Mouse (Mus musculus) bone marrow macrophage, adult 2 months (primary cell): ENCODE measurements around the gene Surf6. TPM values are rescaled to one million over a fixed set of nuclear protein-coding genes. Genes with fewer than 3 reads are reported as not detected.

ENCODE experiments used
- H3K27ac ChIP-seq: 2 replicates; pipeline ENCODE4 v1.5.1; 2012; ENCODE audit warnings: low read depth, low read length; ENCODE audit not compliant: insufficient read depth
- H3K4me1 ChIP-seq: 2 replicates; pipeline ENCODE4 v1.6.1; 2012; ENCODE audit warnings: low read length; ENCODE audit not compliant: control insufficient read depth, insufficient read depth
- H3K4me3 ChIP-seq: 2 replicates; pipeline ENCODE4 v1.5.1; 2012; ENCODE audit warnings: mild to moderate bottlenecking, low read length, moderate library complexity; ENCODE audit not compliant: insufficient read depth
- CTCF ChIP-seq: IDR thresholded peaks from 2 replicates; pipeline ENCODE4 v1.5.1; 2012; ENCODE audit warnings: low read depth, mild to moderate bottlenecking, low read length, moderate library complexity
- POLR2A ChIP-seq: IDR thresholded peaks from 2 replicates; pipeline ENCODE4 v1.6.1; 2012; ENCODE audit warnings: mild to moderate bottlenecking, low read depth, low read length, borderline replicate concordance
- polyA plus RNA-seq: library from polyadenylated mRNA; stranded (reverse); fragments of >200 nt; gene quantifications from 2 replicates; pipeline ENCODE4 v1.2.4, GENCODE M21; 2012; ENCODE audit not compliant: missing spikeins, insufficient read depth, insufficient read length

Surf6 gene
- polyA plus RNA-seq, 1 experiment, result 32.0 TPM

DNA sequence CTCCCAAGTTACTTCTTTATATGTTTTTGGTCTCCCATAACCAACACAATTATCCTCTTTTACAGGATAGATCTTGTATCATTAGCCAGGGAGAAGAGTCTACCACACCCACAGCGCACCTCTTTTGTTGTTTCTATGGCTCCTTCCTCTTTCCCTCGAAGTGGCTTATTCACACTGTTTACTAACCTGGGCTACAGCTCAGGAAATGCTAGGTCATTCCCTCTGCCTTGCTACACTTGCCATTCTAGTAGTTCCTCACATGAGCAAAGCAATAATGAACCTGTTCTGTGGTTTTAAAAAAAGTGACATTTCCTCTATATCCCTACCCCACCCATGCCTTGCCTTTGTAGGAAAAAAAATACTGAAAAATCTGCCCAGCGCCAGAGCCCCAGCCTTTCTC, 39.8 kb downstream of the Surf6 start:
- Histone ChIP-seq H3K4me3 (no peak overlapping the region), H3K4me1 (peaks cover 3% of the 10 kb centered on the region), H3K27ac (no peak overlapping the region)
- TF ChIP-seq CTCF, result no peak
- no peak for TF ChIP-seq POLR2A

DNA sequence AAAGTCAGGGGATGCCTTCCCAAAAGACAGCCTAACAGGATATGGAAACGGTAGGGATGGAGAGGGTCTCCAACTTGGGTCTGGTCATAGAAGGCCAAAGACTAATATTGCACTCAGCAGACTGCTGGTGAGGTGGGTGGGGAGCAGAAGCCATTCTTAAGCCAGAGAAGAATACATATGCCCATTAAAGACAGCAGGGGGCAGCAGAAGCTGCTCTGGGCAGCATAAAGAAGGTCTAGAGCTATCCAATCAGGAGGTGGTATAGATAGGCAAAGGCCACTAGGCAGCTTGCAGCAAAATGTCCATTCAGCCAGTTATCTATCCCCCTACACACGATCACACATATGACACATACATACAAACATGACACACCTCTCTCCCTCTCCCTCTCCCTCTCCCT, 55.0 kb downstream of the Surf6 start:
- TF ChIP-seq POLR2A (no peak), CTCF (peak; percentile 34)
- H3K4me3 ChIP-seq, result no peak overlapping the region
- H3K27ac ChIP-seq, result no peak overlapping the region
- H3K4me1 ChIP-seq, result no peaks in the 10 kb centered on the region

Other genes with a start within 250 kb of the Surf6 start
- gene Lcn4, start 231.6 kb downstream of the Surf6 start, polyA plus RNA-seq, result not detected in 2 replicates
- not detected in 2 replicates for gene Abo, start 37.9 kb downstream of the Surf6 start, polyA plus RNA-seq
- gene Med22, start 7.8 kb upstream of the Surf6 start, polyA plus RNA-seq, result 46.0 and 53.0 TPM in 2 replicates
- gene Rpl7a, start 7.9 kb upstream of the Surf6 start, polyA plus RNA-seq, result 400 and 420 TPM in 2 replicates
- gene Surf2, start 13.5 kb upstream of the Surf6 start, polyA plus RNA-seq, result 38.4 and 46.6 TPM in 2 replicates
- 91.1 and 97.9 TPM in 2 replicates for gene Surf1, start 13.7 kb upstream of the Surf6 start, polyA plus RNA-seq
- 144 and 151 TPM in 2 replicates for gene Surf4, start 31.0 kb upstream of the Surf6 start, polyA plus RNA-seq
- 2.5 TPM in 2 replicates for gene Stkld1, start 31.2 kb upstream of the Surf6 start, polyA plus RNA-seq
- gene Rexo4, start 61.5 kb upstream of the Surf6 start, polyA plus RNA-seq, result 57.9 and 62.1 TPM in 2 replicates
- gene Adamts13, start 70.5 kb upstream of the Surf6 start, polyA plus RNA-seq, result 0.16 TPM in 1 of 2 replicates, not detected in the other
- gene Cacfd1, start 107.0 kb upstream of the Surf6 start, polyA plus RNA-seq, result 20.1 and 24.2 TPM in 2 replicates
- 24.5 and 26.9 TPM in 2 replicates for gene Slc2a6, start 125.1 kb upstream of the Surf6 start, polyA plus RNA-seq
- gene Mymk, start 169.3 kb upstream of the Surf6 start, polyA plus RNA-seq, result not detected in 2 replicates
- gene Adamtsl2, start 176.5 kb upstream of the Surf6 start, polyA plus RNA-seq, result not detected in 2 replicates
- gene Fam163b, start 239.6 kb upstream of the Surf6 start, polyA plus RNA-seq, result not detected in 2 replicates